Mouse (Mus musculus): ENCODE measurements around the gene Nsl1. TPM values are rescaled to one million over a fixed set of nuclear protein-coding genes. Genes with fewer than 3 reads are reported as not detected.

The Nsl1 gene
- 2.2 and 3.0 TPM in 2 replicates for polyA plus RNA-seq (2012; ENCODE audit: low replicate concordance)

GRCm38 (mm10) chr1:191062781-191063485, at the start of gene Nsl1, which contains the start of gene Tatdn3:
Gene Nsl1, plus strand, starts transcription at chr1:191063012.
Gene Tatdn3, minus strand, starts transcription at chr1:191062932.

GRCm38 (mm10) chr1:191026021-191026713, 36.6 kb upstream of the Nsl1 start, which contains the start of gene Flvcr1:
Gene Flvcr1, minus strand, starts transcription at chr1:191026158.

GRCm38 (mm10) chr1:191036554-191037334, 26.1 kb upstream of the Nsl1 start, which contains the start of gene Spata45:
Gene Spata45, plus strand, starts transcription at chr1:191036639.

GRCm38 (mm10) chr1:191097802-191098747, 35.3 kb downstream of the Nsl1 start, which contains the start of gene Batf3:
Gene Batf3, plus strand, starts transcription at chr1:191097847.

Other genes starting within 250 kb of the Nsl1 start
- gene Rps6kc1, start 151.2 kb upstream of the Nsl1 start, polyA plus RNA-seq (2012; ENCODE audit: low replicate concordance): 13.4 and 23.4 TPM in 2 replicates
- gene Angel2, start 137.9 kb upstream of the Nsl1 start, polyA plus RNA-seq (2012; ENCODE audit: low replicate concordance): 13.9 and 21.4 TPM in 2 replicates
- 1.3 and 4.6 TPM in 2 replicates for gene Vash2, start 83.7 kb upstream of the Nsl1 start, polyA plus RNA-seq (2012; ENCODE audit: low replicate concordance)
- 10.2 and 33.5 TPM in 2 replicates for gene Flvcr1, start 36.9 kb upstream of the Nsl1 start, polyA plus RNA-seq (2012; ENCODE audit: low replicate concordance)
- gene Spata45, start 26.4 kb upstream of the Nsl1 start, polyA plus RNA-seq (2012; ENCODE audit: low replicate concordance): not detected in 2 replicates
- gene Tatdn3, start 80 bp upstream of the Nsl1 start, polyA plus RNA-seq (2012; ENCODE audit: low replicate concordance): 0.60 and 0.80 TPM in 2 replicates
- 23.3 and 54.8 TPM in 2 replicates for gene Batf3, start 34.8 kb downstream of the Nsl1 start, polyA plus RNA-seq (2012; ENCODE audit: low replicate concordance)
- not detected in 2 replicates for gene Fam71a, start 101.8 kb downstream of the Nsl1 start, polyA plus RNA-seq (2012; ENCODE audit: low replicate concordance)
- 1.7 and 3.4 TPM in 2 replicates for gene Atf3, start 155.0 kb downstream of the Nsl1 start, polyA plus RNA-seq (2012; ENCODE audit: low replicate concordance)